In the genomic region with DNA sequence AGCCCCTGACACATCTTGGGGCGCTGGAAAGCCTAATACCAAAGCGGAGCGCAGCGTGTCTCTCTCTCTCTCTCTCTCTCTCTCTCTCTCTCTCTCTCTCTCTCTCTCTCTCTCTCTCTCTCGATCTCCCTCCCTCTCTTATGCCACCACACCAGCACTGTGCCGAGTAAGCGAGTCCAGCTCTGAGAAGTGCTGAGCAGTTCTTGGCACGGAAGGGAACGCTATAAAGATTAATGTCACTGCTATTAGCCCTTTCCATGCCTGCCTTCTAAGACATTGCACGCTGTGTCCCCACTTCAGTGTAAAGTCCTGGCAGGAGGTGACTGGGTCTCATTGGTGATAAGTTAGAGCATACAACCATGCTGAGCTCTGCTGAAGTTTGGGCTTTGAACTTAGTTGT, we compare ENCODE assay signal across 17 mouse cellular contexts. TPM values are rescaled to one million over a fixed set of nuclear protein-coding genes. Genes with fewer than 3 reads are reported as not detected.
DNase-seq lines count a peak whose midpoint lies in the region; ATAC-seq lines count a peak whose summit lies in the region.
"Had no signal": no experiment of that assay in that cellular context is flagged by ENCODE, and none has a peak within 500 bp of the region (broad histone marks: within the 10 kb centered on the region; RNA-seq: fewer than 3 reads in every experiment).

No protein-coding gene starts in this region.

- WGBS in intestine, embryonic 15.5 days = 55% methylated on average over 10 of the region's 10 CpGs
- WGBS in liver, embryonic 16.5 days (ENCODE audit: insufficient replicate concordance) = 62% methylated on average over 10 of the region's 10 CpGs
- WGBS in midbrain, embryonic 13.5 days = 85% methylated on average over 10 of the region's 10 CpGs

- DNase-seq in gastrocnemius, adult 18-20 months (ENCODE audit: low spot score) = peak; percentile 24
- no peak for DNase-seq in gastrocnemius, postnatal 10 days
- peak; percentile 39 for DNase-seq in kidney, adult 18-20 months
- DNase-seq in kidney, postnatal 10 days = no peak
- DNase-seq: cerebellum, adult 11 months had no signal

- ATAC-seq in intestine, embryonic 15.5 days = peak; percentile 58
- no peak for ATAC-seq in liver, embryonic 16.5 days (ENCODE audit: low read depth)
- no peak for ATAC-seq in erythroid progenitor cell, adult 5-6 weeks (replicated peaks; ENCODE audit: low FRiP score, poor library complexity, severe bottlenecking)
- no peak for ATAC-seq in midbrain, embryonic 13.5 days
- ATAC-seq: forebrain, embryonic 16.5 days; midbrain, embryonic 16.5 days had no signal

- H3K9me3 ChIP-seq in intestine, embryonic 15.5 days = no peaks in the 10 kb centered on the region
- no peaks in the 10 kb centered on the region for H3K9me3 ChIP-seq in liver, embryonic 16.5 days (replicated peaks; ENCODE audit: control insufficient read depth, low read length)
- H3K9me3 ChIP-seq in midbrain, embryonic 13.5 days = no peaks in the 10 kb centered on the region
- H3K9me3 ChIP-seq: liver, embryonic 15.5 days had no signal

- H3K9ac ChIP-seq in intestine, embryonic 15.5 days = no peak overlapping the region
- H3K9ac ChIP-seq in liver, embryonic 16.5 days (ENCODE audit: low read depth, low read length) = no peak overlapping the region
- H3K9ac ChIP-seq in midbrain, embryonic 13.5 days (replicated peaks) = no peak overlapping the region
- H3K9ac ChIP-seq: liver, embryonic 15.5 days had no signal

- 0 out of 2 replicates have a peak overlapping the region, but pooled peaks have one; percentile 1 for H3K4me3 ChIP-seq in intestine, embryonic 15.5 days (replicated peaks)
- no peak overlapping the region; the same call in 1 of the 2 replicates for H3K4me3 ChIP-seq in liver, embryonic 16.5 days (ENCODE audit: low read depth, low read length)
- no peak overlapping the region for H3K4me3 ChIP-seq in midbrain, embryonic 13.5 days (replicated peaks)
- H3K4me3 ChIP-seq: hindbrain, embryonic 10.5 days; liver, embryonic 15.5 days had no signal

- no peaks in the 10 kb centered on the region for H3K27me3 ChIP-seq in intestine, embryonic 15.5 days (replicated peaks)
- H3K27me3 ChIP-seq in liver, embryonic 16.5 days (ENCODE audit: control insufficient read depth, insufficient read depth, low read depth, low read length) = no peaks in the 10 kb centered on the region
- H3K27me3 ChIP-seq in midbrain, embryonic 13.5 days = no peaks in the 10 kb centered on the region
- H3K27me3 ChIP-seq: CH12.LX; liver, embryonic 15.5 days had no signal

- H3K27ac ChIP-seq in intestine, embryonic 15.5 days = no peak overlapping the region
- H3K27ac ChIP-seq in liver, embryonic 16.5 days (ENCODE audit: low read length) = no peak overlapping the region
- no peak overlapping the region for H3K27ac ChIP-seq in midbrain, embryonic 13.5 days
- H3K27ac ChIP-seq: hindbrain, embryonic 10.5 days; liver, embryonic 15.5 days had no signal

- no peaks in the 10 kb centered on the region for H3K4me1 ChIP-seq in intestine, embryonic 15.5 days (replicated peaks)
- H3K4me1 ChIP-seq in liver, embryonic 16.5 days (ENCODE audit: control insufficient read depth, low read depth, low read length) = no peaks in the 10 kb centered on the region
- no peaks in the 10 kb centered on the region for H3K4me1 ChIP-seq in midbrain, embryonic 13.5 days (replicated peaks)

- H3K4me2 ChIP-seq in intestine, embryonic 15.5 days (replicated peaks) = peak overlapping the region; percentile 51
- peak overlapping the region; percentile 31 for H3K4me2 ChIP-seq in liver, embryonic 16.5 days (ENCODE audit: low read depth, low read length)
- H3K4me2 ChIP-seq in midbrain, embryonic 13.5 days (replicated peaks) = no peak overlapping the region
- H3K4me2 ChIP-seq: liver, embryonic 15.5 days had no signal

- no peaks in the 10 kb centered on the region for H3K36me3 ChIP-seq in intestine, embryonic 15.5 days
- H3K36me3 ChIP-seq in liver, embryonic 16.5 days (ENCODE audit: control insufficient read depth, insufficient read depth) = no peaks in the 10 kb centered on the region
- no peaks in the 10 kb centered on the region for H3K36me3 ChIP-seq in midbrain, embryonic 13.5 days
- H3K36me3 ChIP-seq: hindbrain, embryonic 10.5 days; liver, embryonic 15.5 days had no signal

RNA-seq across cellular contexts. Expression of gene Slc2a2, which starts 1.5 kb away (rescaled TPM):
- total RNA-seq in gastrocnemius, adult 18-20 months (2021) = under 1 TPM in 1 of 2 experiments, not detected in 1; 0.12 TPM
- total RNA-seq in gastrocnemius, postnatal 10 days (2021) = under 1 TPM in 1 of 2 experiments, not detected in 1; 0.05 TPM
- polyA plus RNA-seq in intestine, embryonic 15.5 days (2015; fragmentation: Nextera tagmentation; extraction: Ambion mirVana) = 6.4 and 7.8 TPM in 2 replicates
- polyA plus RNA-seq in liver, embryonic 16.5 days (2015; fragmentation: Nextera tagmentation; extraction: Ambion mirVana) = 48.4 and 49.4 TPM in 2 replicates
- total RNA-seq in erythroid progenitor cell, adult 5-6 weeks (2015; ENCODE audit: low replicate concordance) = not detected in 2 replicates
- not detected in 2 replicates for total RNA-seq in erythroid progenitor cell, adult 5-6 weeks (2017; ENCODE audit: low replicate concordance)
- not detected in 2 replicates for polyA plus RNA-seq in midbrain, embryonic 13.5 days (2015; fragmentation: Nextera tagmentation; extraction: Ambion mirVana)
- total RNA-seq: CH12.LX; left cerebral cortex, postnatal 10 days; megakaryocyte progenitor cell, adult 5-6 weeks; neutrophil, adult 5-6 weeks had no signal
- polyA plus RNA-seq: forebrain, embryonic 16.5 days; hindbrain, embryonic 10.5 days had no signal

Comparison
In these comparisons a context has a peak if more than half of its experiments do, and no peak if none do; other contexts are left out.
1. DNase-seq: peak in gastrocnemius, adult 18-20 months (single experiment) and kidney, adult 18-20 months (single experiment); none in gastrocnemius, postnatal 10 days (single experiment) and kidney, postnatal 10 days (single experiment).